Mouse (Mus musculus) forelimb bud, embryonic 11.5 days (tissue): ENCODE data around the gene Adam1a.
A peak's percentile ranks its signal among the peaks of the same experiment; 100 is the strongest.

Experiments used
- DNase-seq: peaks from one replicate; pipeline ENCODE4 v3.0.0-alpha.2; 2012; ENCODE audit warnings: low read depth, low spot score

Adam1a gene

GRCm38 (mm10) chr5:121500719-121501118 is 44.6 kb downstream of the Adam1a start:
- no peak for DNase-seq

- DNase-seq = no peak
These were observed 52.0 kb downstream of the Adam1a start for GRCm38 (mm10) chr5:121493305-121493704.

GRCm38 (mm10) chr5:121484801-121485200 is 60.5 kb downstream of the Adam1a start:
- no peak for DNase-seq

GRCm38 (mm10) chr5:121477680-121478079 is 67.6 kb downstream of the Adam1a start:
- DNase-seq = peak; percentile 65

GRCm38 (mm10) chr5:121476040-121476439 is 69.2 kb downstream of the Adam1a start:
- no peak for DNase-seq

- DNase-seq = no peak
These were observed 70.7 kb downstream of the Adam1a start for GRCm38 (mm10) chr5:121474610-121475009.

GRCm38 (mm10) chr5:121472411-121472810 is 72.9 kb downstream of the Adam1a start:
- no peak for DNase-seq

GRCm38 (mm10) chr5:121469566-121469965 is 75.7 kb downstream of the Adam1a start:
- no peak for DNase-seq
